Mouse (Mus musculus) limb, embryonic 13.5 days (tissue): ENCODE measurements around the gene Shc2. TPM values are rescaled to one million over a fixed set of nuclear protein-coding genes. Genes with fewer than 3 reads are reported as not detected.

Experiments used
- ATAC-seq: fragments of 200-750 bp; cut with Nextera tagmentation; 2 replicates; pipeline ENCODE4 v1.8.0; 2017; ENCODE audit warnings: low read depth, moderate number of reproducible peaks, moderate TSS enrichment; ENCODE audit not compliant: low FRiP score
- H3K27ac ChIP-seq: fragments of 300-500 bp; sonication (generic); 2 replicates; pipeline ENCODE4 v1.5.1; 2015; ENCODE audit warnings: inconsistent platforms, mild to moderate bottlenecking, moderate library complexity
- H3K27me3 ChIP-seq: fragments of 300-500 bp; sonication (generic); 2 replicates; pipeline ENCODE4 v1.6.1; 2015; ENCODE audit warnings: mild to moderate bottlenecking, inconsistent platforms
- H3K36me3 ChIP-seq: fragments of 300-500 bp; sonication (generic); 2 replicates; pipeline ENCODE4 v1.6.1; 2015; ENCODE audit warnings: inconsistent platforms, mild to moderate bottlenecking, moderate library complexity
- H3K4me1 ChIP-seq: fragments of 300-500 bp; sonication (generic); 2 replicates; pipeline ENCODE4 v1.6.1; 2015; ENCODE audit warnings: inconsistent platforms
- H3K4me2 ChIP-seq: fragments of 300-500 bp; sonication (generic); replicated peaks from 2 replicates; pipeline ENCODE4 v1.6.1; 2015; ENCODE audit warnings: inconsistent platforms, mild to moderate bottlenecking, moderate library complexity
- H3K4me3 ChIP-seq: fragments of 300-500 bp; sonication (generic); 2 replicates; pipeline ENCODE4 v1.5.1; 2015; ENCODE audit warnings: moderate library complexity, mild to moderate bottlenecking, inconsistent platforms
- H3K9ac ChIP-seq: fragments of 300-500 bp; sonication (generic); 2 replicates; pipeline ENCODE4 v1.6.1; 2015; ENCODE audit warnings: mild to moderate bottlenecking, inconsistent platforms
- H3K9me3 ChIP-seq: fragments of 300-500 bp; sonication (generic); 2 replicates; pipeline ENCODE4 v1.6.1; 2016; ENCODE audit warnings: inconsistent platforms
- WGBS: fragments of 180-500 bp; shearing (Covaris S2); methylation state at CpG from one replicate; pipeline ENCODE4 v1.1.7; 2015; 5-methylcytosine and 5-hydroxymethylcytosine counted together
- polyA plus RNA-seq: library from polyadenylated mRNA; unstranded; fragments of >200 nt; fragmentation: Nextera tagmentation; extraction: Ambion mirVana; gene quantifications from 2 replicates; pipeline ENCODE4 v1.2.1, GENCODE M21; 2015

Shc2 gene
- polyA plus RNA-seq, 1 experiment from 2014 or later = 11.9 TPM

GRCm38 (mm10) chr10:79584426-79584825 lies 53.3 kb downstream of the Shc2 start:
- H3K36me3 ChIP-seq = no peaks in the 10 kb centered on the region
- ATAC-seq = no peak

GRCm38 (mm10) chr10:79584021-79584420 lies 53.7 kb downstream of the Shc2 start:
- no peak overlapping the region for H3K27ac ChIP-seq
- H3K4me1 ChIP-seq = no peaks in the 10 kb centered on the region
- H3K9ac ChIP-seq = no peak overlapping the region
- H3K4me2 ChIP-seq = no peak overlapping the region
- no peaks in the 10 kb centered on the region for H3K9me3 ChIP-seq
- peaks cover 5% of the 10 kb centered on the region; the same call in 1 of the 2 replicates for H3K27me3 ChIP-seq
- H3K36me3 ChIP-seq = no peaks in the 10 kb centered on the region
- no peak for ATAC-seq
- H3K4me3 ChIP-seq = no peak overlapping the region
- WGBS = 62% methylated on average over 7 of the region's 7 CpGs

More at GRCm38 (mm10) chr10:79584426-79584825, 53.3 kb downstream of the Shc2 start:
- 77% methylated on average over 9 of the region's 9 CpGs for WGBS
- Histone ChIP-seq H3K9me3 (no peaks in the 10 kb centered on the region), H3K4me3 (no peak overlapping the region), H3K27ac (no peak overlapping the region), H3K4me2 (no peak overlapping the region), H3K9ac (no peak overlapping the region), H3K27me3 (peaks cover 5% of the 10 kb centered on the region; the same call in 1 of the 2 replicates), H3K4me1 (no peaks in the 10 kb centered on the region)

DNA sequence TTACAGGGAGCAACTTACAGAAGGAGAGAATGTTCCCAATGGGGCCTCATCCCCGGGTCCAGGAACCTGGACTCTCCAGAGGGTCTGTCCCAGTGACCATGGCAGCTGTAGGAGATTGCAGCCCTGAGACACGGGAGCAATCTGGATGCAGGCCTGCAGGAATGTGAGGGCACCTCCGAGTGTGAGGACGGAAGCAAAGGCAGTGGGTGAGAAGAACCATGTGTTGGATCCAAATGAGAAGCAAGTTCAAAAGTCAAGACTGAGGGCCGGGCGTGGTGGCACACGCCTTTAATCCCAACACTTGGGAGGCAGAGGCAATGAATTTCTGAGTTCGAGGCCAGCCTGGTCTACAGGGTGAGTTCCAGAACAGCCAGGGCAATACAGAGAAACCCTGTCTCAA lies 56.2 kb downstream of the Shc2 start:
- Histone ChIP-seq H3K27me3 (peaks cover 5% of the 10 kb centered on the region; the same call in 1 of the 2 replicates), H3K4me2 (no peak overlapping the region), H3K4me1 (no peaks in the 10 kb centered on the region), H3K9ac (no peak overlapping the region), H3K36me3 (no peaks in the 10 kb centered on the region), H3K9me3 (no peaks in the 10 kb centered on the region), H3K4me3 (no peak overlapping the region), H3K27ac (no peak overlapping the region)
- ATAC-seq = no peak
- 89% methylated on average over 8 of the region's 8 CpGs for WGBS

DNA sequence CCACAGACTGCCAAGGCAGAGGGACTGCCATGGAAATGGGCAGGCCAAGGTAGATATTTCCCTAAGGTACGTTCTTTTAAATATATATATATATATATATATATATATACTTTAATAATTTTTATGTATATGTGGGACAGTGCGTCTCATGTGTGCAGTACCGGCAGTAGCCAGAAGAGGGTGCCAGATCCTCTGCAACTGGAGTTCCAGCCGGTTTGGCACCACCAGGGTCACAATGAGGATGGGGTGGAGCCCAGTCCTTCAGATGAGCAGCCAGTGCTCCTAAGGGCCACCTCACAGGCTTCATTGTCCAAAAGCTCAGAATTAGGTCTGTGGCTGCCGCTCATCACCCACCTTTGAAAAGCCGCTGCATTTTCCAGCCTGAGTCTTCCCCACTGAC lies 56.9 kb downstream of the Shc2 start:
- no peak overlapping the region for H3K9ac ChIP-seq
- peaks cover 5% of the 10 kb centered on the region; the same call in 1 of the 2 replicates for H3K27me3 ChIP-seq
- no peak overlapping the region for H3K4me2 ChIP-seq
- no peak overlapping the region for H3K4me3 ChIP-seq
- no peaks in the 10 kb centered on the region for H3K36me3 ChIP-seq
- H3K27ac ChIP-seq = no peak overlapping the region
- 38% methylated on average over 6 of the region's 6 CpGs for WGBS
- no peaks in the 10 kb centered on the region for H3K9me3 ChIP-seq
- H3K4me1 ChIP-seq = no peaks in the 10 kb centered on the region
- no peak for ATAC-seq

- Histone ChIP-seq H3K4me1 (no peaks in the 10 kb centered on the region), H3K27ac (no peak overlapping the region), H3K27me3 (peaks cover 5% of the 10 kb centered on the region; the same call in 1 of the 2 replicates), H3K9me3 (no peaks in the 10 kb centered on the region), H3K4me2 (no peak overlapping the region), H3K4me3 (no peak overlapping the region), H3K9ac (no peak overlapping the region), H3K36me3 (no peaks in the 10 kb centered on the region)
- no peak for ATAC-seq
- 70% methylated on average over 7 of the region's 7 CpGs for WGBS
Observed at GRCm38 (mm10) chr10:79580356-79580755, 57.4 kb downstream of the Shc2 start.

DNA sequence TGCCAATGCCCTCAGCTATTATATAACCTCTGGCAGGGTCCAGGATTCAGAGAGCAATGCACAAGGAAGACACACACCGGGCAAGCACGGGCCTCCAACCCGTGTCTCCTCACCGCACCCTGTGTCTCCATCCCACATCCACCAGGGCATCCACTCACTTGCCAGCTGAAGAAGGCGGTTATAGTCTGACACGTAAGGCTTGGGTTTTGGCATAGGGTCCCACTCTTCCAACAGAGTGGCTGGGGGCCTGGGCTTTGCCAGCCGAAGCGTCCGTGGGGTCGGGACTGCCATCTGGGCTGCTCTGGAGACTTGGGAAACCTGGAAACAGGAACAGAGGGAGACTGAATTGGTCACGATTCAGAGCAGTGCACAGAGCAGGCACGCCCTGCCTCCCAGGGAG lies 57.9 kb downstream of the Shc2 start:
- no peak overlapping the region for H3K4me3 ChIP-seq
- H3K27ac ChIP-seq = no peak overlapping the region
- H3K27me3 ChIP-seq = peaks cover 5% of the 10 kb centered on the region; the same call in 1 of the 2 replicates
- no peak overlapping the region for H3K9ac ChIP-seq
- WGBS = 77% methylated on average over 12 of the region's 12 CpGs
- no peak overlapping the region for H3K4me2 ChIP-seq
- no peaks in the 10 kb centered on the region for H3K36me3 ChIP-seq
- H3K4me1 ChIP-seq = no peaks in the 10 kb centered on the region
- H3K9me3 ChIP-seq = no peaks in the 10 kb centered on the region
- ATAC-seq = no peak

GRCm38 (mm10) chr10:79578891-79579290 lies 58.8 kb downstream of the Shc2 start:
- Histone ChIP-seq H3K27ac (no peak overlapping the region), H3K36me3 (no peaks in the 10 kb centered on the region), H3K4me2 (no peak overlapping the region), H3K9ac (no peak overlapping the region), H3K4me1 (no peaks in the 10 kb centered on the region), H3K4me3 (no peak overlapping the region), H3K27me3 (peaks cover 5% of the 10 kb centered on the region; the same call in 1 of the 2 replicates), H3K9me3 (no peaks in the 10 kb centered on the region)
- WGBS = 73% methylated on average over 7 of the region's 7 CpGs
- ATAC-seq = no peak

DNA sequence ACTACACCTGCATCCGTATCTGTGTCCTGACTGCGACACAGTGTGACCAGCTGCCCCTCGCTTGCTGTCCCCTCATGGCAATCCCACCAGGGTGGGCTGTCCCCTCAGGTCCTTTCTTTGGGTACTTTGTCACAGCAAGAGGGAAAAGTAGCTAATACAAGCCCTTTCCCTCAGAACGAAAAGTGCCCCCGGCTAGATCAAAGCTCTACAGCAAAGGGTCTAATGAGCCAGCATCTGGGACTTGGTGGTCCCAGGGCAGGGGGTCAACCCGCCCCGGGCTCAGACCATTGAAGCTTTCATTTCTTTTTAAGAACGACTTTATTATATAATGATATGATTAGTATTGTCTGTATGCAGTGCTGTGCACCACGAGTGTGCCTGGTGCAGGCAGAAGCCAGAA lies 59.4 kb downstream of the Shc2 start:
- no peak for ATAC-seq
- H3K4me1 ChIP-seq = no peaks in the 10 kb centered on the region
- WGBS = 41% methylated on average over 9 of the region's 9 CpGs

DNA sequence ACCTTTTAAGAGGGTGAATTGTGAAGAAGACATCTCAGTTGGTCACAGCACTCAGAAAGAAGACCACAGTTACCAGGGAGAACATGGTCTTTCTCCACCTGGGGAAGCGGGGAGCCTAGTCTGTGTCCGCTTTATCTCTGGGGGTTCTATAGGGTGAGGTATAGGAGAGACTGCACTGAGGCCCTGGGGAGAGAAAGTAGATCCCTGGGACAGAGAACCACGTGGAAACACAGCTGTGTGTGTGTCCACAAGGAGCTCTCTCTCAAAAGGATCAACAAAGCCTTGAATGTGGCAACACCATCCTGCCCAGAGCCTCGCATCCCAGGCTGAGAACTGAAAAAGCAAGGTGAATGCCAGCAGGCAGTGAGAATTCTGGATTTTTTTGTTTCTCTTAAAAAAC lies 60.3 kb downstream of the Shc2 start:
- 79% methylated on average over 4 of the region's 4 CpGs for WGBS
- no peak overlapping the region for H3K27ac ChIP-seq
- H3K9me3 ChIP-seq = no peaks in the 10 kb centered on the region
- no peak for ATAC-seq
- no peak overlapping the region for H3K4me2 ChIP-seq
- no peaks in the 10 kb centered on the region for H3K4me1 ChIP-seq
- H3K27me3 ChIP-seq = peaks cover 5% of the 10 kb centered on the region; the same call in 1 of the 2 replicates
- H3K36me3 ChIP-seq = no peaks in the 10 kb centered on the region
- no peak overlapping the region for H3K4me3 ChIP-seq
- H3K9ac ChIP-seq = no peak overlapping the region

More for the DNA sequence above, 59.4 kb downstream of the Shc2 start:
- Histone ChIP-seq H3K36me3 (no peaks in the 10 kb centered on the region), H3K9me3 (no peaks in the 10 kb centered on the region), H3K27ac (no peak overlapping the region), H3K4me3 (no peak overlapping the region), H3K27me3 (peaks cover 5% of the 10 kb centered on the region; the same call in 1 of the 2 replicates), H3K4me2 (no peak overlapping the region), H3K9ac (no peak overlapping the region)

DNA sequence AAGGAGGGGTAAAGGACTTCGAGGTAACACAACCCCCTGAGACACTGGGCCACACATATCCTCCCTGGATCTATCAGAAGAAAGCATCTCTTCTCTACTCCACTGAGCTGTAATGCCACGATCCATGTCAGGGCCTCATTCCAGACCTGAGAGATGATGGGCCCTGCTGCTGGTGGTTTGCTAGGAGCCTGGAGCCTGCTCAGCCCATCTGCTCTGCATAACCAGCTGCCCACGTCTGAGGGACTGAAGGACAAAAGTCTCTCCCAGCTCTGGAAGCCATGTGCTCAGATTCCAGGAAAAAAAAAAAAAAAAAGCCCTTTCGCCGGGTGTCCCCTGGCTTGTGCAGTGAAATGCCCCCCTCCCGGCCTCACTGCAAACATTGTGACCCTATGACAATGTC lies 62.0 kb downstream of the Shc2 start:
- H3K9ac ChIP-seq = no peak overlapping the region
- no peaks in the 10 kb centered on the region for H3K9me3 ChIP-seq
- no peaks in the 10 kb centered on the region for H3K4me1 ChIP-seq
- no peak for ATAC-seq
- no peaks in the 10 kb centered on the region for H3K36me3 ChIP-seq
- H3K4me2 ChIP-seq = no peak overlapping the region
- no peak overlapping the region for H3K4me3 ChIP-seq
- WGBS = 73% methylated on average over 6 of the region's 6 CpGs
- H3K27me3 ChIP-seq = peaks cover 5% of the 10 kb centered on the region; the same call in 1 of the 2 replicates
- no peak overlapping the region for H3K27ac ChIP-seq

GRCm38 (mm10) chr10:79574796-79575195 lies 62.9 kb downstream of the Shc2 start:
- Histone ChIP-seq H3K9me3 (no peaks in the 10 kb centered on the region), H3K4me2 (no peak overlapping the region), H3K27ac (no peak overlapping the region), H3K4me1 (no peaks in the 10 kb centered on the region), H3K9ac (no peak overlapping the region), H3K27me3 (0 out of 2 replicates have a peak, but pooled peaks cover 2% of the 10 kb centered on the region), H3K4me3 (no peak overlapping the region), H3K36me3 (no peaks in the 10 kb centered on the region)
- ATAC-seq = no peak
- 89% methylated on average over 6 of the region's 6 CpGs for WGBS

GRCm38 (mm10) chr10:79574350-79574749 lies 63.4 kb downstream of the Shc2 start:
- H3K27me3 ChIP-seq = no peaks in the 10 kb centered on the region
- H3K9me3 ChIP-seq = no peaks in the 10 kb centered on the region
- H3K4me2 ChIP-seq = no peak overlapping the region
- no peak overlapping the region for H3K27ac ChIP-seq
- WGBS = 79% methylated on average over 8 of the region's 8 CpGs
- no peak overlapping the region for H3K4me3 ChIP-seq
- H3K36me3 ChIP-seq = no peaks in the 10 kb centered on the region
- ATAC-seq = no peak
- H3K4me1 ChIP-seq = no peaks in the 10 kb centered on the region
- H3K9ac ChIP-seq = no peak overlapping the region

GRCm38 (mm10) chr10:79573611-79574010 lies 64.1 kb downstream of the Shc2 start:
- no peaks in the 10 kb centered on the region for H3K27me3 ChIP-seq
- no peak overlapping the region for H3K27ac ChIP-seq
- no peak overlapping the region for H3K4me2 ChIP-seq
- 89% methylated on average over 6 of the region's 6 CpGs for WGBS
- no peaks in the 10 kb centered on the region for H3K9me3 ChIP-seq
- no peaks in the 10 kb centered on the region for H3K36me3 ChIP-seq
- ATAC-seq = no peak
- no peak overlapping the region for H3K9ac ChIP-seq
- no peaks in the 10 kb centered on the region for H3K4me1 ChIP-seq
- no peak overlapping the region for H3K4me3 ChIP-seq
